Mouse (Mus musculus): ENCODE results near the gene Jam3. TPM values are rescaled to one million over a fixed set of nuclear protein-coding genes. Genes with fewer than 3 reads are reported as not detected.

Gene Jam3
- polyA plus RNA-seq, 1 experiment from 2014 or later, result 68.9 TPM

DNA sequence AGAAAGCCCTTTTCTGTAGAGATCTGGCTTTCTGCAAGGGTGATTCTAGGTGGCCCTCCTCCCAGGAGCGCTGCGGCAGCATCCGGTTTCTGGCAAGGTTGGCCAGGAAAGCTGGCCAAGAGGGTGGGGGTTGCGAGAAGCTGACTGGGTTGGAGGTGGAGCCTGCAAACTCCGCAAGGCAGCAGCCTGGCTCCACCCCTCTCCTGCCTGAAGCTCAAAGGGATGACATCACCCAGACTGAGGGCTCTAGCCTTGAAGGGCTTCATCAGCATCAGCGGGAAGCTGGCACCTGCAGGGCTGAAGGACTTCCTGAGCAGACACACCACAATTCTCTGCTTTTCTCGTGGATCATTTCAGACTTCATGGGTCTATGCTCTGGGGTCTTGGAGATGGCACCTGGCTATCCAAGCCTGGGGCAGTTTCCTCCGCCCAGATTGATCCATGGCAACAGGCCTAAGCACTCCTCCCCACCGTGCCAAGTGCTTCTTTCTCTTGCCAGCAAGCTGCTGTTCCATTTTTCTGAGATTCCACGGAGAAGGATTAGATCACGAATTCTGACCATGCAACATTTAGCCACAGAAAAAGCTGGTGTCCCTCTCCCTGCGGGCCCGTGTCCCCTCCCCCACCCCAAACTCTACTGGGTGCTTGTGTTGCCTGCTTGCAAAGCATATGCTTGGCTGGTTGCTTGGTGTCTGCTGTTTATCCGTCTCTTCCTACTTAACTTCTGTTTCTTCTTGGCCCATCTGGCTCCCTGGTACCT, 37.0 kb upstream of the Jam3 start:
- no peaks in the 10 kb centered on the region for H3K27me3 ChIP-seq (ENCODE audit: insufficient read depth, low read length)
- no peak for TF ChIP-seq CTCF (IDR thresholded peaks at IDR 0.05; ENCODE audit: low read depth)
- 8% methylated on average over 14 of the region's 14 CpGs for WGBS
- peak overlapping the region; percentile 91 for H3K27ac ChIP-seq (ENCODE audit: low read depth)
- H3K4me3 ChIP-seq (ENCODE audit: low read depth, low read length), result peak overlapping the region; percentile 28
- H3K9ac ChIP-seq, result peak overlapping the region; percentile 47
- H3K36me3 ChIP-seq (ENCODE audit: insufficient read depth), result no peaks in the 10 kb centered on the region
- DNase-seq (peak; percentile 95), ATAC-seq (ENCODE audit: insufficient read depth) (peak; percentile 95)
- H3K4me1 ChIP-seq (ENCODE audit: insufficient read depth), result peaks cover 20% of the 10 kb centered on the region
- no peaks in the 10 kb centered on the region for H3K9me3 ChIP-seq (ENCODE audit: low read depth, low read length)
- peak overlapping the region; percentile 71 for H3K4me2 ChIP-seq

DNA sequence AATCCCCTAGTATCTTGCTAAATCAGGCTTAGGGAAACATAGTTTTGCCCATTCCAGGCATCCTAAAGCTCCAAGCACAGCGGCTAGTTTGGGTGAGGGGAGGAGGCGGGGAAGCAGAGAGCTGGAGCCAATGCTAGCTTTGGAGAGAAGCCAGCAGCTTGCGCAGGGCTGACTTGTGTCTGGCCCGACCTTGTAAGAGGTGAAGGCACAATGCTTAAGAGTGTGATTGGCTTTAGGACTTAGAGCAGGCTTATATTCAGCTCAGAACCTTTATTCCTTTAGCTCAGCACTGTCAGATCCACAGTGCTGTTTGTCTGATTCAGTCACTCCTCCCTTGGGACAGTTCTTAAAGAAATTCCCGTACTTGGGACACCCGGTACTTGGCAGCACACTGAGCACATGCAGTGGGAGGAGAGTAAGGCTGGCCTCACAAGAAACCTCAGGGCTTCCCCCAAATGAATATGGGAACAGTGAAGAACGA, 36.3 kb upstream of the Jam3 start:
- H3K9ac ChIP-seq, result peak overlapping the region; percentile 47
- H3K36me3 ChIP-seq (ENCODE audit: insufficient read depth), result no peaks in the 10 kb centered on the region
- DNase-seq (peak; percentile 92), ATAC-seq (ENCODE audit: insufficient read depth) (peak; percentile 82)
- H3K4me3 ChIP-seq (ENCODE audit: low read depth, low read length), result peak overlapping the region; percentile 28
- peak overlapping the region; percentile 71 for H3K4me2 ChIP-seq
- no peaks in the 10 kb centered on the region for H3K27me3 ChIP-seq (ENCODE audit: insufficient read depth, low read length)
- 2% methylated on average over 7 of the region's 7 CpGs for WGBS
- H3K4me1 ChIP-seq (ENCODE audit: insufficient read depth), result peaks cover 20% of the 10 kb centered on the region
- H3K9me3 ChIP-seq (ENCODE audit: low read depth, low read length), result no peaks in the 10 kb centered on the region
- TF ChIP-seq CTCF (IDR thresholded peaks at IDR 0.05; ENCODE audit: low read depth), result no peak
- H3K27ac ChIP-seq (ENCODE audit: low read depth), result peak overlapping the region; percentile 91

DNA sequence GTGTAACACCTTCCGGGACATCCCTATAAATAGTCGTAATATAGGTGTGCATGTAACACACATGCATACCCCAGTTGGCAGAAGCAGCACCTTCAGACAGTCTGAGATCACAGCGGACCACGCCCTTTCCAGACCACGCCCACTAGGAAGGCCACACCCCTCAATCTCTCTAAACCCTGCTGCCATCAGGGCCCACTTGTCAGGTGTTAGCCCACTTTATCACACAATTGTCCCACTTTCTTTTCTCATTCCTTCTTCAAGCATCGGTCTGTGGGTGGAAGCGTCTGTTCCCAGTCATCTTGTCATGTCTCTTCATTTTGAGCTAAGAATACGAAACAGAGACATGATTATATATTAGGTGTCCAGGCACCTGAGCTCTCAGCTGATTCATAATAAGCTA, 35.2 kb upstream of the Jam3 start:
- H3K9ac ChIP-seq, result no peak overlapping the region
- no peaks in the 10 kb centered on the region for H3K27me3 ChIP-seq (ENCODE audit: insufficient read depth, low read length)
- 73% methylated on average over 8 of the region's 8 CpGs for WGBS
- DNase-seq (no peak), ATAC-seq (ENCODE audit: insufficient read depth) (no peak)
- no peaks in the 10 kb centered on the region for H3K36me3 ChIP-seq (ENCODE audit: insufficient read depth)
- no peaks in the 10 kb centered on the region for H3K9me3 ChIP-seq (ENCODE audit: low read depth, low read length)
- no peak overlapping the region for H3K4me3 ChIP-seq (ENCODE audit: low read depth, low read length)
- H3K4me2 ChIP-seq, result no peak overlapping the region
- no peak overlapping the region for H3K27ac ChIP-seq (ENCODE audit: low read depth)
- H3K4me1 ChIP-seq (ENCODE audit: insufficient read depth), result peaks cover 20% of the 10 kb centered on the region
- TF ChIP-seq CTCF (IDR thresholded peaks at IDR 0.05; ENCODE audit: low read depth), result no peak

GRCm38 (mm10) chr9:27189306-27189705, 34.1 kb upstream of the Jam3 start:
- Histone ChIP-seq H3K9ac (no peak overlapping the region), H3K27ac (ENCODE audit: low read depth) (no peak overlapping the region), H3K9me3 (ENCODE audit: low read depth, low read length) (no peaks in the 10 kb centered on the region), H3K4me1 (ENCODE audit: insufficient read depth) (peaks cover 20% of the 10 kb centered on the region), H3K4me2 (no peak overlapping the region), H3K36me3 (ENCODE audit: insufficient read depth) (no peaks in the 10 kb centered on the region), H3K27me3 (ENCODE audit: insufficient read depth, low read length) (no peaks in the 10 kb centered on the region), H3K4me3 (ENCODE audit: low read depth, low read length) (no peak overlapping the region)
- no peak for ATAC-seq (ENCODE audit: insufficient read depth)
- no peak for TF ChIP-seq CTCF (IDR thresholded peaks at IDR 0.05; ENCODE audit: low read depth)
- no peak for DNase-seq
- 32% methylated on average over 2 of the region's 2 CpGs for WGBS

- no peak for ATAC-seq (ENCODE audit: insufficient read depth)
- Histone ChIP-seq H3K9me3 (ENCODE audit: low read depth, low read length) (no peaks in the 10 kb centered on the region), H3K4me1 (ENCODE audit: insufficient read depth) (peaks cover 20% of the 10 kb centered on the region), H3K9ac (no peak overlapping the region), H3K4me3 (ENCODE audit: low read depth, low read length) (no peak overlapping the region), H3K36me3 (ENCODE audit: insufficient read depth) (no peaks in the 10 kb centered on the region), H3K27me3 (ENCODE audit: insufficient read depth, low read length) (no peaks in the 10 kb centered on the region), H3K4me2 (no peak overlapping the region), H3K27ac (ENCODE audit: low read depth) (no peak overlapping the region)
- 84% methylated on average over 7 of the region's 7 CpGs for WGBS
- TF ChIP-seq CTCF (IDR thresholded peaks at IDR 0.05; ENCODE audit: low read depth), result no peak
- DNase-seq, result no peak
Observed at GRCm38 (mm10) chr9:27188677-27189241, 33.5 kb upstream of the Jam3 start.

DNA sequence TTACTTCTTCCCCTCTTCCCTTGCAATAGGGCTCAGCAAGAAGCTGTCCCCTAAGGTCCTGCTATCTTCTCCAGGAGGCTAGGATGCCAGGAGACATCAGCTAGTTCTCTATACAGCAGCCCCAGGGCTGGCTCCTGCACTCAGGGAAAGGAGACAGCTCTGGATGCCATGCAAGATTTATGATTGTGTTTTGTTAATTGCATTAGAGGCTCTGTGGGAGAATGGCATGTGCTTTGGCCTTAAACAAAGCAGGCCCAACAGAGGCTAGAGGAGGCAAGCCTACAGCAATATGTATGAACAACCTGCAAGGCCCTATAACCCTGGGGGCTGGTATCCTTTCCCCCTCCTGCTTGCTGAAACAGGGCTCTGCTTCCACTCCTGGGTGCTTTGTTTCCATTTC, 30.6 kb upstream of the Jam3 start:
- DNase-seq (no peak), ATAC-seq (ENCODE audit: insufficient read depth) (no peak)
- no peak overlapping the region for H3K4me2 ChIP-seq
- H3K27ac ChIP-seq (ENCODE audit: low read depth), result no peak overlapping the region
- no peaks in the 10 kb centered on the region for H3K27me3 ChIP-seq (ENCODE audit: insufficient read depth, low read length)
- H3K36me3 ChIP-seq (ENCODE audit: insufficient read depth), result no peaks in the 10 kb centered on the region
- H3K4me3 ChIP-seq (ENCODE audit: low read depth, low read length), result no peak overlapping the region
- TF ChIP-seq CTCF (IDR thresholded peaks at IDR 0.05; ENCODE audit: low read depth), result no peak
- no peak overlapping the region for H3K9ac ChIP-seq
- no peaks in the 10 kb centered on the region for H3K9me3 ChIP-seq (ENCODE audit: low read depth, low read length)
- H3K4me1 ChIP-seq (ENCODE audit: insufficient read depth), result no peaks in the 10 kb centered on the region

GRCm38 (mm10) chr9:27182087-27182486, 26.9 kb upstream of the Jam3 start:
- Histone ChIP-seq H3K4me3 (ENCODE audit: low read depth, low read length) (no peak overlapping the region), H3K36me3 (ENCODE audit: insufficient read depth) (no peaks in the 10 kb centered on the region), H3K4me2 (no peak overlapping the region), H3K9me3 (ENCODE audit: low read depth, low read length) (no peaks in the 10 kb centered on the region), H3K27me3 (ENCODE audit: insufficient read depth, low read length) (no peaks in the 10 kb centered on the region), H3K9ac (no peak overlapping the region), H3K4me1 (ENCODE audit: insufficient read depth) (no peaks in the 10 kb centered on the region), H3K27ac (ENCODE audit: low read depth) (no peak overlapping the region)
- ATAC-seq (ENCODE audit: insufficient read depth) (no peak), DNase-seq (no peak)
- 67% methylated on average over 5 of the region's 5 CpGs for WGBS
- no peak for TF ChIP-seq CTCF (IDR thresholded peaks at IDR 0.05; ENCODE audit: low read depth)

All from lung, embryonic 14.5 days (tissue).